Mouse (Mus musculus): ENCODE data around the gene 4930539E08Rik.

The 4930539E08Rik gene

GRCm38 (mm10) chr17:28929369-28929768, 14.2 kb upstream of the 4930539E08Rik start:
- DNase-seq: no peak

GRCm38 (mm10) chr17:28928004-28928403, 12.9 kb upstream of the 4930539E08Rik start:
- DNase-seq: no peak

- peak; percentile 70 for DNase-seq
Observed at GRCm38 (mm10) chr17:28926866-28927635, 11.9 kb upstream of the 4930539E08Rik start.

- peak; percentile 82 for DNase-seq
Observed at GRCm38 (mm10) chr17:28926380-28926779, 11.3 kb upstream of the 4930539E08Rik start.

- DNase-seq: no peak
Observed at GRCm38 (mm10) chr17:28924957-28925595, 10.0 kb upstream of the 4930539E08Rik start.

- DNase-seq: no peak
Observed at GRCm38 (mm10) chr17:28922096-28922495, 7.0 kb upstream of the 4930539E08Rik start.

GRCm38 (mm10) chr17:28921086-28921485, 6.0 kb upstream of the 4930539E08Rik start:
- no peak for DNase-seq

GRCm38 (mm10) chr17:28916520-28916919, 1.4 kb upstream of the 4930539E08Rik start:
- no peak for DNase-seq

GRCm38 (mm10) chr17:28913940-28914339, 1.2 kb downstream of the 4930539E08Rik start:
- no peak for DNase-seq

- no peak for DNase-seq
Observed at GRCm38 (mm10) chr17:28913200-28913599, 1.9 kb downstream of the 4930539E08Rik start.

- no peak for DNase-seq
Observed at GRCm38 (mm10) chr17:28910139-28910538, 5.0 kb downstream of the 4930539E08Rik start.

- peak; percentile 76 for DNase-seq
Observed at GRCm38 (mm10) chr17:28909252-28909941, 5.7 kb downstream of the 4930539E08Rik start.

GRCm38 (mm10) chr17:28907959-28908358, 7.2 kb downstream of the 4930539E08Rik start:
- DNase-seq: no peak

GRCm38 (mm10) chr17:28905377-28905916, 9.7 kb downstream of the 4930539E08Rik start:
- DNase-seq: no peak

- peak; percentile 69 for DNase-seq
Observed at GRCm38 (mm10) chr17:28904546-28905376, 10.4 kb downstream of the 4930539E08Rik start.

- no peak for DNase-seq
Observed at GRCm38 (mm10) chr17:28901559-28901958, 13.6 kb downstream of the 4930539E08Rik start.

- DNase-seq: no peak
Observed at GRCm38 (mm10) chr17:28899427-28899826, 15.7 kb downstream of the 4930539E08Rik start.

- DNase-seq: no peak
Observed at GRCm38 (mm10) chr17:28898249-28898648, 16.9 kb downstream of the 4930539E08Rik start.

- no peak for DNase-seq
Observed at GRCm38 (mm10) chr17:28897817-28898216, 17.3 kb downstream of the 4930539E08Rik start.

- no peak for DNase-seq
Observed at GRCm38 (mm10) chr17:28896095-28896780, 18.9 kb downstream of the 4930539E08Rik start.

- DNase-seq: no peak
Observed at GRCm38 (mm10) chr17:28895217-28895875, 19.8 kb downstream of the 4930539E08Rik start.
